Mouse (Mus musculus): ENCODE measurements around the gene Inpp5d.

The Inpp5d gene

DNA sequence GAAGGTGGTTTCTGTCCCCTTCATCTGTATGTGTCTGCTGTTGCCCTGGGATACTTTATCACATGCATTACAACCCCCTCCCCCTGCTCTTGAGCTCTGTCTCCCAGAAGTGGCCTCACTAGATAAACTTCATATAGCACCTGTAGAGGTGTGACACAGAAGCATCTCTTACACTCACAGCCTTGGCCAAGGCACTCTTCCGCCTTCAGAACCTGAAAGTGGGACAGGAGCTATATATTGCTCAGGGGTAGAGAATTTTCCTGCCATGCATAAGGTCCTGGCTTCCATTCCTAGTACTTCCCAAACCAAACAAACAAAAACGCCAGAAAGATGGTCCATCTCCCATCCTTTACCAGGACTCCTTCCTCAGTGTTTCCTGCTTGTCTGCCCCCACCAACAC lies 84.1 kb downstream of the Inpp5d start:
- DNase-seq (ENCODE audit: low read depth, low spot score) = no peak

DNA sequence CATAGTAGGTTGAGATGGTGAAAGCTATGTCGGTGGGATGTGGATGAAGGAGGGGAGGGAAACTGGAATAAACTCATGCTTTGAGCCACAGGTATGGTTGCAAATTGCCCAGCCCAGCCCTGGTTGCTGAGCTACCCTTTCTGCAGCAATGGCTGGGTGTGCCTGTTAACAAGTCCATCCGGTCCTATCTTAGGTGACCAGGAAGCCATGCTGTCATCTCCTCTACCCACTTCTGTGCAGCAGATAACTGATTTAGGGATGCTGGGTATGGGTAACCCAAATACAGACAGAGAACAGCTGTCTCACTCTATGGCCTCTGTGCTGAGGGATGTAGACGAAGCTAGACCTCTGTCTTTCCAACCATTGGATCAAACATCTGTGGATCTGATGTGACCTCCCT lies 86.2 kb downstream of the Inpp5d start:
- DNase-seq (ENCODE audit: low read depth, low spot score) = no peak

DNA sequence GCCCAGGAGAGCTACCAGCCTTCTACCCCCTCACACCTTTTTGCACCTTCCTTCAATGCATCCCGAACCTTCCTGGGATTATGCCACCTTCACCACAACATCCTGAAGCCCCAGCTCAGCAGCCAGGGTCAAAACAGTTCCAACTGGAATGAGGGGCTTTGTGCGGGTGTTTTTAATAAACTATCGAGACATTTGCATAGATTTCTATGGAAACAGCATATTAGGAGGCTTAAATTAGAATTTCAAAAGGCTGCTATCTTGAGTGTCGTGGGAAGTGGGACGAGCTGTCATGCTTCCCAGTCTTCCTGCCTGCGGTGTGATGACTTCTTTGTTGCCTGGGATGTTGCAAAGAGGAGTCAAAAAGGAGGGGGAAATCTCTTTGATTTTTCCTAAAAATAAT lies 88.9 kb downstream of the Inpp5d start:
- no peak for DNase-seq (ENCODE audit: low read depth, low spot score)

DNA sequence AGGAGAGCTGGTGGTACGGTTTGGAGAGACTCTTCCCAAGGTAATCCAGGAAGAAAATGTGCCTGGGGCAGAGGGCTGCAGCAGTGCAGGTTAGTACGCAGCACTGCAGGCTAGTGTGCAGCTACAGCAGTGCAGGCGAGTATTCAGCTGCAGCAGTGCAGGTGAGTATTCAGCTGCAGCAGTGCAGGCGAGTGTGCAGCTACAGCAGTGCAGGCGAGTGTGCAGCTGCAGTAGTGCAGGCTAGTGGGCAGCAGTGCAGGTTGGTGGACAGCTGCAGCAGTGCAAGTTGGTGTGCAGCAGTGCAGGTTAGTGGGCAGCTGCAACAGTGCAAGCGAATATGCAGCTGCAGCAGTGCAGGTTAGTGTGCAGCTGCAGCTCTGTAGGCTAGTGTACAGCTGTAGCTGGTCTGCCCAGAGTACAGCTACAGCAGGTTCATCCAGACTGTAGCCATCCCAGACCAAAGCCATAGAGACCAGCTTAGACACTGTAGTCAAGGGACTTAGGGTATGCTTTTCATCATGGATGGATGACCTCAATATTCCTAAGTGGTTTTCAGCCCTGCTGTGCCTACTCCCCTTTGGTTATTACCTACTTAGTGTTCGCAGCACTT lies 89.7 kb downstream of the Inpp5d start:
- DNase-seq (ENCODE audit: low read depth, low spot score) = no peak

DNA sequence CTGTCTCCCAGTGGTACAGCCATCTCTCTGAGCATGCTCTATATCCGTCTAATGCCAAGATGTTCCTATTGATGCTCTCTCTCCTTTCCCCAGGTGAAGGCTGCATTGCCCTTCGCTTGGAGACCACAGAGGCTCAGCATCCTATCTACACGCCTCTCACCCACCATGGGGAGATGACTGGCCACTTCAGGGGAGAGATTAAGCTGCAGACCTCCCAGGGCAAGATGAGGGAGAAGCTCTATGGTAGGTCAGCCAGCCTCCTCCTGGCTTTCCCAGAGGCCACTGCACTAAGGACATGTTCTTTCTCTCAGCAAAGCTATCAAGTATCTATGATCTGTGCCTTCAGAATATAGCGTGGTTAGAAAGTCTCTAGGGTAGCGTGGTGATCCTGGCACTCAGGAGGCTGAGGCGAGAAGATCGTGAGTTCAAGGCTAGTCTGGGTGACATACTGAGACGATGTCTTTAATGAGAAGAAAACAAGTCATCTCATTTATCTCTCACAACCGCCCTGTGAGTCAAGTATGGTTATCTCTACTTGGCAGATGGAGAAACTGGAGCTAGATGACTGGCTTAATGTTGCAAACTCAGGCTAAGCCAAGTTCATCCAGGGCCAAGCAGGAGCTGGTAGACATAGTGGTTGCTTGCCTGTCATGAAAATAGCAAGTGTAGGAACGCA lies 92.0 kb downstream of the Inpp5d start:
- DNase-seq (ENCODE audit: low read depth, low spot score) = no peak

DNA sequence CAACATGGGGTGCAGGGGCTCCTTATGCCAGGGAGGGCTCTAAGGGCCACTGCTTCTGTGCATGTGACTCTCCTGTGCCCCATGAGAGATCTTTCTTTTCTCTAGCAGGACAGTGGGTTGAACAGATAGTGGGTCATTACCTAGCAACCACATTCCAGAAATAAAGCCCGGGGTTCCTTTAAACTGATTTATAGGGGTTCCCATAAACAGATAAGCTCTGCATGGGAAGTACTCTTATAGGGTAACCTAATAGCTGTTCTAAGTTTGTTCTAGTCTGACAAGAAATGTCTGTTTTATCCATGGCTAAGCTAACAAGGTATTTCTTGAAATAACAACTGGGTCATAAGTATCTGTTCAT lies 92.5 kb downstream of the Inpp5d start:
- DNase-seq (ENCODE audit: low read depth, low spot score) = no peak

DNA sequence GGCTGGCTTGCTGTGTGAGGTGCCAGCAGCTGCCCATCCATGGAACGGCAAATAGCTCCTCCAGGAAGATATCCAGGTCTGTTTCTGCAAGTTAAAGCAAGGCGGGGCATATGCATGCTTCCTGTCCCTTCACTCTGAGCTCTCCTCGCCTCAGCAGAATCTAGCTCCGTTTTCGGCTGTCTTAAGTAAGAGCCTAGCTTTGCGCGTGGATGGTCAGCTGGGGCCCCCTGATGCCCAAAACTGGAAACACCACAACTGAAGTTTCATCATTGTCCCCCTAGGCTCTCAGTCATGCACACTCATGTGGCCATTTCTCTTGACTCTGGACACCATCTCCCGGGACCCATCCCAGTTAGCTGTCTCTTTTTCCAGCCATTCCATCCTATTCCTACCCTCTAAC lies 101.3 kb downstream of the Inpp5d start:
- peak; percentile 81 for DNase-seq (ENCODE audit: low read depth, low spot score)

DNA sequence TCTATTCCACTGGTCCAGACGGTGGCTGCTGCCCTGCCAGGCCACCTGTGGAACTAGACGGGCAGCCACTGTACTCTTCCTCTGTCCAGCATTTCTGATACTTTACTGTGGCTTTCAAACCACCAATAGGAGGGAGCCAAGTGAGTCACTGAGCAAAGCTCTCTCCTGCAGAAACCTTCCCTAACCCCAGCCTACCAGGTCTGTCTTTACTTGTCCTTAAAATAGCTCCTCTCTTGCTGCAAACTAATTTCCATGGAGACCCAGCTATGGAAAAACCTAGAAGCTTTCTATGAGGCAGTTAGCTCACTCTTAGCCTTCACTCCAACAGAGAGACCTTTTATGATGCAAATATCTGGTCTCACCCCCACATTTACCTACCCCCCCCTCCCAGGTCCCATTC lies 102.0 kb downstream of the Inpp5d start:
- DNase-seq (ENCODE audit: low read depth, low spot score) = peak; percentile 56

DNA sequence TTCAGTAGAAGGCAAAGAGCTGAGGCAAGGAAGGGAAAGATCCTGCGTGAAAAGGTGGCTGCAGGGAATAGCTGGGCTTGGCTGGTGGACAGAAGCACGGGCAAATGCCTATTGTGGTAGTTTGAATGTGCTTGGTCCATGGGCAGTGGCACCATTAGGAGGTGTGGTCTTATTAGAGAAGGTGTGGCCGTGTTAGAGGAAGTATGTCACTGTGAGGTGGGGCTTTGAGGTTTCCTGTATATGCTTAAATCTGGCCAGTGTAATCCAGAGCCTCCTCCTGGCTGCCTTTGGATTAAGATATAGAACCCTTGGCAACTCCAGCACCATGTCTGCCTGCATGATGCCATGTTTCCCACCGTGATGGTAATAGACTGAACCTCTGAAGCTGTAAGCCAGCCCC lies 103.2 kb downstream of the Inpp5d start:
- DNase-seq (ENCODE audit: low read depth, low spot score) = peak; percentile 7

DNA sequence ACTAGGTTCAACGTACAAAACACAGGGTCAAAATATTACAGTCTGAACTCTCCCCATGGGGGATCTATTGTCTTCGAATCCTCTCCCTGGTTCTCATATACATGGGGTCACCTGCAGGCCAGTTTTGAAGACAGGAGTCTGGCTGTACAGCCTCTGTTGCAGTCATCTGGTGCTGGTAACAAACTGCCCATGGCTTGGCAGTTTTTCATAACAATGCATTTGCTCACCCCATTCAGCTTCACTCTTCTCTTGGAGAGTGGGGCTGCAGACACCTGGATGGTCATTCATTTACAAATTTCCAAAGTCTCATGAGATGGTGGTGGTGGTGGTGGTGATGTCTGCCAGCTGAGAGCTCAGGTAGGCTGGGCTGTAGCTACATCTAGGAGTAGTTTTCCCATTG lies 109.0 kb downstream of the Inpp5d start:
- no peak for DNase-seq (ENCODE audit: low read depth, low spot score)

DNA sequence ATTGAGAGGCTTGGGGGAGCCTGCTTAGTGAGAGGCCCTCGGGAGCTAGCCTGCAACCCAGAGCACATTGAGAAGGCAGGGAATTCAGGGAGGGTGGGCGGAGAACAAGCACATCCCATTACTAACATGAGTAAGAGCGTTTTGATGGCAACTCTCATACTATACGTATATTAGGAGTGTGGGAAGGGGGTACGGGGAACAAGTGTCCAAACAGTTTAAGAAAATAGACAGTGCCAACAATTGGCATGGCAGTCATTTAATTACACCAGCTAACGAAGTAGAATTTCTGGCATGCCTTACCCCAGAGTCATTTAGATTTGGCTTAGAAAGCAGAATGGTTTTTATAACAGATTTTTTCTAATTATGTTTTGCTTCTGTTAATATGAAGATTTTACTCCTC lies 109.7 kb downstream of the Inpp5d start:
- no peak for DNase-seq (ENCODE audit: low read depth, low spot score)

DNA sequence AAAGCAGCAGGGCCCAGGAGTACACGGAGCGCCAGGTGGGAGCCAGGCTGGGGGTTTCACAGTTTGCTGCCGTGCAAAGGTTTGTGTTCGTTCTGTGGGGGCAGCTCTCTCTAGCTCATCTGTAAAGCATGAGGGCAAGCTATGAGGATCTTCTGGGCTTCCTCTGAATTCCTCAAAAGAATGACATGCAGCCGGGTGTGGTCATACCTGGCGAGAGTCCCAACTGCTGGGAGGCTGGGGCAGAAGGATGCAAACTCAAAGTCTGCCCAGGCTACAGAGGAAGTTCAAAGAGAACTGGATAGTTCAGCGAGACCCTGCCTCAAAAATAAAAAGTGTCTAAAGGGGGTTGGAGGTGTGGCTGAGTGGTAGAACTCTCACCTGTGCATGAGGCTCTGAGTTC lies 110.2 kb downstream of the Inpp5d start:
- DNase-seq (ENCODE audit: low read depth, low spot score) = peak; percentile 70

DNA sequence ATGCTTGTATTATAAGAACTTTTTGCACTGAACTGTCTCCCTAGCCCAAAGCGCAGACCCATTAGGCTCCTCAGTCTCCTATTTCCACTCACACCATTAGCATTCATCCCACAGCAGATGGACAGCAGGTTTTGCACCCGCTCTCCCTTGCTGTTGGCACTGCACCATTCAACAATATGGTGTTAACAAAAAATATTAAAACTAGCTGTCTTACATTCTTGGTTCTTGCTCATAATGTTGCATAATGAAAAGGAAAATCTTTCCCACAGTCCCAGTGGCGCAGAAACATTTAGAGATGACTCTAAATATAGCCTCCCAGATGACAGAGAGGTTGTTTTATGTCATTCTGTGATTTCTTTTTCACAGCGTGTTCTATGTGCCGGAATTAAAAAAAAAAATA lies 113.1 kb downstream of the Inpp5d start:
- no peak for DNase-seq (ENCODE audit: low read depth, low spot score)

DNA sequence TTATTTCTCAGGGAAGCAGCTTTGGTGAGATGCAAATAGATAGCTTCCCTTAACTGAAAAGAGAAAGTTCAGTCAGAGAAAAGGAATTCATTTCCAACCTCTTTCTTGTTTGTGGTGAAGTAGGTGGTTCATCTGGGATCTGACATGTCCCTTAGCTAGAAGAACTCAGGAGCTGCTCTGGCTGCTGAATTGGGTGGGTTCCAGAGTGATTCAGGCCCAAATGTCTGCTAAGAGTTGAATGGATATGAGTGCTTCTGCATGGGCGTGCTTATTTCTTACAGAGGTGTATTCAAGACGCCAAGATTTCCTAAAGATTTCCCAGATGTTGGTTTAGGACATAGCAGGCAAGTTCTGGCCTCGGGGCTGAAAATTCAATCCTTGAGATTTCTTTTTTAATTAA lies 114.0 kb downstream of the Inpp5d start:
- DNase-seq (ENCODE audit: low read depth, low spot score) = peak; percentile 86

DNA sequence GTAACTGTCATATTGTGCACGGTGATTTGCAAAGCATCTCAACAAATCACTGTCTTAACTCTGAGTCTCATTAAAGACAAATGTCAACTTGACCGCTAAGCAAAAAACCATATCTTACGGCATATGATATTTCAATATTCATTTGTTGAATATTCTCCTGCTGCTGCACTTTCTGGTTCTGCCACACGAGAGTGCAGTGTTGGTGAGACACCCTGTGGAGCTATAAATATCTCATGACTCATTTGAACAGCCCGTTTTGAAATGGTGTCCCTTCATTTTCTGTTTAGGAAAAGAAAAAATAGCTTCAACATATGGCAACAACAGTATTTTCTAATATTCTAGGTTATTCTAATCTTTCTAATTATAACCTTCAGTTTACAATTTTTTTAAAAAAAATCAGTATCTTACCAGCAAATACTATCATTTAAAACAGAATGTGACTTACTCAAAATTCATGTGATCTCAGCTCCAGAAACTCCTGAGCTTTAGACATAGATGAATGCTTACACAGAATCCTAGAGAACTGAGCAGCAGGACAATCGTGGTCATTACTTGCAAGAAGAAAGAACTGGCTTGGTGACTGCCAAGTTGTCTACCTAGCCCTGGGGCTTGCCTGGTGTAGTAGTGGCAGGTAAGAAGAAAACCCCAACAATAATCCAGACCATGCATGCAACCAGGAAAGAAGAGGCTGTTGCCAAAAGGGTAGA lies 120.6 kb downstream of the Inpp5d start:
- peak; percentile 81 for DNase-seq (ENCODE audit: low read depth, low spot score)

DNA sequence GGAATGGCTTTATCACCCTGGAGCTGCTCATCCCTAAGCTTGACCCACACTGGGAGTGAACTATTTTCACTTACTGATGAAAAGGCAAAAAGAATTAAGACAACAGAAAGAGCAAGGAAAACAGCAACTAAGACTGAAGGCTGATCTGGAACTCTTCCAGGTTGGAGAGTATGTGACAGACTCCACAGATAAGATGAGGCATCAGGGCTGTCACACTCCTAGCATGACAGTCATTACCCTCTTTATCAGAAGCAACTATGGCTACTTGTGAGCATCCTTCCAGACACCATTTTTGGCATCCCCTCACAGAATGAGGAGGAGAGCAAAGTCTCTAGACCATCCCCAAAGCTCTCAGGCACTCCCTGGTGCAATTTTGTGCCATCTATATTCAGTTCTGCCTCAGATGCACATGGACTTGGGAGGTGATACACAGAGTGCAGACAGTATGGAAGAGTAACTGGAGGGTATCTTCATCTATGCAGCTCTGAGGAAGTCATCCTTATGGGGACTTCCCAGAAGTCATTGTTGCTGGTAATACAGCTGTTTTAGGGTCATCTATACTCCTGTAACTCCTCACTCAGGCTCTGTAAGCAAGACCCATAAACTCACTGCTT lies 129.4 kb downstream of the Inpp5d start:
- no peak for DNase-seq (ENCODE audit: low read depth, low spot score)

DNA sequence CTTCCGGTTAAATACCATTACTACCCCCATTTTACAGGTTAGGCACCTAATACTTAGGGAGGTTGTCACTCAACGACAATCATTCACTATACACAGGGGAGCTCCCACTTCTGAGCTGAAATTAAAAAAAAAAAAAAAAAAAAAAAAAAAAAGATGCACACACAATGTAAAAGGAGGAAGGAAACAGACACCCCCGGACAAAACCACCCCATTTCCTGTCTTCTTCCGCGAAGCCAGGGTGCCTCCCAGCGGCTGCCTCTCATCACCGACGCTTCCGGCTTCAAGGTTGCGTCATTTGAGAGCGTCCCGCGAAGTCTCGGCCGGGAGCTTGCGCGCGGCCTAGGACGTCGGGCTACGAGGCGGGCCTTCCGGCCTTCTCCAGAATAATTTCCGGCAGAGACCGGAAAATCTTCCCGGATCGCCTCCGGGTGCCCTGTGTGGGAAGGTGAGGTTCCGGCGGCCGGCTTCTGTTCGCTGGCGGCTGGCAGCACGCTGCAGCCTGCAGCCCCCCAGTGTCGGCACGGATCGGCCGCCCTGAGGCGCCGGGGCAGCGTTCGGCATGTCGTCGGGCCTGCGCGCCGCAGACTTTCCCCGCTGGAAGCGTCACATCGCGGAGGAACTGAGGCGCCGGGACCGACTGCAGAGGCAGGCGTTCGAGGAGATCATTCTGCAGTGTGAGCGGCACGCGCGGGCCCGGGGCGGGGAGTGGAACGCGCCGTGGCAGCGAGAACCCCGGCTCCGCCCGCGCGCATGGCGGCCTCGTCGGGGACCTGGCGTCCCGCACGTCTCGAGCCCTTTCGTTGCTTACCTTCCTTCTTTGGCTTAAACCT lies 135.7 kb downstream of the Inpp5d start, which contains the start of gene Atg16l1:
Gene Atg16l1, plus strand, starts transcription at position 230 of the 830 bp plus-strand sequence.
- DNase-seq (ENCODE audit: low read depth, low spot score) = peak; percentile 96

DNA sequence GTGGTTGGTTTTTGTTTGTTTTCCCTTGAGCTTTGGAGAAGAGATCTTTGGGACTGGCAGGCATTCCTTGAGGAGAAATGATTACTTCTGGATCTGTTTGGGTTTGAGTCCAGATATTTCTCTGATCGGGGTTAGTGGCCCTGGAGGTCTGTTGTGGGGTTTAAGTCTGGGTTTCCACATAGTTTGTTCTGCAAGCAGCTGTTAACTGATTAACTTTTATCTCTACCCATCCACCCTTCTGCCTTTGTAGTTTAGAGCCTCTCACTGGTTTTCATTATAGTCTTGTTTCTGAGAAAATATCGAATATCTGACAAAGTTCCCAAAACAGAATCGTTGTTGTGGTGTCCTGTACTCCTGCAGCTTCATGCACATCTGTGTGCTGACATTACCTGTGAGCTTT lies 143.7 kb downstream of the Inpp5d start:
- DNase-seq (ENCODE audit: low read depth, low spot score) = no peak

DNA sequence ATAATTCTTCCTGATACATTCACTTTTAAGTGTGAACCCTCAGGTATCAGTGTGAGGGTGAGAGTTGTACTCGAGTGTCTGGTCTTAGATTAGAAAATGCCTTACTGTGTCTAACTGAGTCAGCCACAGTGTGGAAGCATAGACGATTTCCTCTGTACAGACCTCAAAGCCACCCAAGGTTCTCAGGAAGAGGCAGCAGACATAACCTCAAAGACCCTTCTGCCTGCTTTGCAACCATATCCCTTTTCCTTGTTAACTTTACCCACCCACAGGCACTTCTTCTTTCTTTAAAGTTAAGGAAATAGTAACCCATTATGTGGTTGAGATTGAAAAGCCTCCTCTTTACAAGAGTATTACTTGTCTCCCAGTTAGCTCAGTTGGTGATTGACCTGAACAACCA lies 145.6 kb downstream of the Inpp5d start:
- DNase-seq (ENCODE audit: low read depth, low spot score) = no peak

DNA sequence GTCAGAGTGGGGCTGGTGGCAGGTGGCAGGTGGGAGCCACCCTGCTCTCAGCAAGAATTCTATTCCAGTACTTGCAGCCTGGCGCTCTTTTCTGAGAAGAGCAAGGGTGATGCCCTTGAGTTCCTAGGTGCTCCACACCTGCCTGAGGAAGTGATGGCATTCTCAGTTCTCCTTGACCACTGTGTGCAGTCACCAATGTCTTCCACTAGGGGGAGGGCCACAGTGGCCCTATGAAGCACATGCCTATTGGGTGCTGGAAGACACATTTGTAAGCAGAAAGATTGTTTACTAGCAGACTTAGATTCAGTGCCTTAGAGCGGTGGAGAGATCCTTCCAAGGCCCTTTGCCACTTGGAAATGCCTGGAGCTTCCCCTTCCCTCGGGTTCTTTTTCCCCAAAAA lies 146.1 kb downstream of the Inpp5d start:
- peak; percentile 42 for DNase-seq (ENCODE audit: low read depth, low spot score)

DNA sequence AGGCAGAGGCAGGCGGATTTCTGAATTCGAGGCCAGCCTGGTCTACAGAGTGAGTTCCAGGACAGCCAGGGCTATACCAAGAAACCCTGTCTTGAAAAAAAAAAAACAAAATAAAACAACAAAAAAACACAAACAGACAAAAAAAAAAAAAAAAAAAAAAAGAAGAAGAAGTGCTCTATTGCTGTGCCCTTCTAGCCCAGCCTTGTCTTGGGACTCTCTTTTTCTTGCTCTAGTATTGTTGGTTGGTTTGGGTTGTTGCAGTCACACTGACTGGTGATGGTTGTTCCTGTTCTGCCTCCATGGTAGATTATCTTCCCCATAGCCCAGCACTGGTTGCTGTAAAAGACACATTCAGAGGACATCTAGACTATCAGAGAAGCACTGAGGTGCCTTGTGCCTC lies 149.2 kb downstream of the Inpp5d start:
- no peak for DNase-seq (ENCODE audit: low read depth, low spot score)
